Mouse (Mus musculus): Measurements from ENCODE around the gene Zbtb41.
"Not testable (repeated sequence)": the region's sequence is repeated elsewhere in the genome, so short reads cannot be mapped to it uniquely, and the experiment has no call there.

The Zbtb41 gene

GRCm38 (mm10) chr1:139421875-139422791 lies at the start of gene Zbtb41:
Gene Zbtb41, plus strand, starts transcription at chr1:139422288.
- peak; percentile 93 to 98 for DNase-seq (ENCODE audit: inconsistent age in 2 of 2, low spot score in 1 of 2)

GRCm38 (mm10) chr1:139375900-139376299 lies 46.2 kb upstream of the Zbtb41 start:
- DNase-seq (ENCODE audit: inconsistent age in 2 of 2, low spot score in 1 of 2) = no peak

- no peak for DNase-seq (ENCODE audit: inconsistent age in 2 of 2, low spot score in 1 of 2)
Observed at GRCm38 (mm10) chr1:139376638-139377286, 45.3 kb upstream of the Zbtb41 start, which contains the start of gene Crb1. Gene Crb1, minus strand, starts transcription at chr1:139377100.

GRCm38 (mm10) chr1:139378861-139379620 lies 43.0 kb upstream of the Zbtb41 start:
- DNase-seq (ENCODE audit: inconsistent age in 2 of 2, low spot score in 1 of 2) = no peak

GRCm38 (mm10) chr1:139379621-139379984 lies 42.5 kb upstream of the Zbtb41 start:
- DNase-seq (ENCODE audit: inconsistent age in 2 of 2, low spot score in 1 of 2) = no peak

GRCm38 (mm10) chr1:139391747-139392146 lies 30.3 kb upstream of the Zbtb41 start:
- no peak for DNase-seq (ENCODE audit: inconsistent age in 2 of 2, low spot score in 1 of 2)

GRCm38 (mm10) chr1:139396589-139396988 lies 25.5 kb upstream of the Zbtb41 start:
- no peak for DNase-seq (ENCODE audit: inconsistent age in 2 of 2, low spot score in 1 of 2)

- no peak for DNase-seq (ENCODE audit: inconsistent age in 2 of 2, low spot score in 1 of 2)
Observed at GRCm38 (mm10) chr1:139405766-139406165, 16.3 kb upstream of the Zbtb41 start.

GRCm38 (mm10) chr1:139407701-139408100 lies 14.4 kb upstream of the Zbtb41 start:
- peak in 1 of 2 experiments; percentile 36 for DNase-seq (ENCODE audit: inconsistent age in 2 of 2, low spot score in 1 of 2)

- DNase-seq (ENCODE audit: inconsistent age in 2 of 2, low spot score in 1 of 2) = not testable (repeated sequence)
Observed at GRCm38 (mm10) chr1:139412365-139412764, 9.7 kb upstream of the Zbtb41 start.

GRCm38 (mm10) chr1:139413465-139413864 lies 8.6 kb upstream of the Zbtb41 start:
- DNase-seq (ENCODE audit: inconsistent age in 2 of 2, low spot score in 1 of 2) = no peak

- DNase-seq (ENCODE audit: inconsistent age in 2 of 2, low spot score in 1 of 2) = no peak
Observed at GRCm38 (mm10) chr1:139421521-139421874, 590 bp upstream of the Zbtb41 start.

GRCm38 (mm10) chr1:139422941-139423340 lies 853 bp downstream of the Zbtb41 start:
- peak in 1 of 2 experiments; percentile 11 for DNase-seq (ENCODE audit: inconsistent age in 2 of 2, low spot score in 1 of 2)

- DNase-seq (ENCODE audit: inconsistent age in 2 of 2, low spot score in 1 of 2) = no peak
Observed at GRCm38 (mm10) chr1:139423931-139424330, 1.8 kb downstream of the Zbtb41 start.

GRCm38 (mm10) chr1:139425006-139425405 lies 2.9 kb downstream of the Zbtb41 start:
- DNase-seq (ENCODE audit: inconsistent age in 2 of 2, low spot score in 1 of 2) = peak in 1 of 2 experiments; percentile 27

- DNase-seq (ENCODE audit: inconsistent age in 2 of 2, low spot score in 1 of 2) = peak; percentile 21 to 69
Observed at GRCm38 (mm10) chr1:139438373-139438772, 16.3 kb downstream of the Zbtb41 start.

- DNase-seq (ENCODE audit: inconsistent age in 2 of 2, low spot score in 1 of 2) = not testable (repeated sequence)
Observed at GRCm38 (mm10) chr1:139443103-139443502, 21.0 kb downstream of the Zbtb41 start.

GRCm38 (mm10) chr1:139454340-139455225 lies 32.5 kb downstream of the Zbtb41 start, which contains the start of gene Aspm:
Gene Aspm, plus strand, starts transcription at chr1:139454772.
- peak; percentile 90 to 96 for DNase-seq (ENCODE audit: inconsistent age in 2 of 2, low spot score in 1 of 2)

- no peak for DNase-seq (ENCODE audit: inconsistent age in 2 of 2, low spot score in 1 of 2)
Observed at GRCm38 (mm10) chr1:139455226-139455869, 33.3 kb downstream of the Zbtb41 start.

- no peak for DNase-seq (ENCODE audit: inconsistent age in 2 of 2, low spot score in 1 of 2)
Observed at GRCm38 (mm10) chr1:139460807-139461206, 38.7 kb downstream of the Zbtb41 start.
